Mouse (Mus musculus): ENCODE measurements around the gene Tln2. TPM values are rescaled to one million over a fixed set of nuclear protein-coding genes. Genes with fewer than 3 reads are reported as not detected.

The Tln2 gene
- total RNA-seq, 4 experiments from 2014 or later: 71.6 to 87.1 (median 76.7) TPM

Small RNAs within 50 kb of the gene (microRNA-seq; reads per million reads assigned to microRNA genes)
- gene Mir190a: 94.3 reads per million, percentile 59 among the genes with 10 or more reads in this experiment

Other genes starting within 250 kb of the Tln2 start
- gene C2cd4b, start 199.7 kb upstream of the Tln2 start, total RNA-seq (2022): 1 to 10 TPM in 2 of 4 experiments, under 1 TPM in 2; 0.66 to 1.5 (median 1.1) TPM

Measured in heart, adult 8-10 months (tissue).